Mouse (Mus musculus) C2C12 (cell line): ENCODE data around the gene Slc16a10.

Experiments
- CTCF ChIP-seq: IDR thresholded peaks from one replicate; pipeline ENCODE4 v1.5.1; 2011; ENCODE audit not compliant: control insufficient read depth, insufficient read depth, insufficient read length
- MYOG ChIP-seq: IDR thresholded peaks from one replicate; pipeline ENCODE4 v1.6.1; 2011; ENCODE audit not compliant: control insufficient read depth, insufficient read length; ENCODE audit errors: extremely low read depth
- USF1 ChIP-seq: IDR thresholded peaks from one replicate; pipeline ENCODE4 v1.6.1; 2011; ENCODE audit warnings: low read depth, mild to moderate bottlenecking, control low read depth, moderate library complexity

DNA sequence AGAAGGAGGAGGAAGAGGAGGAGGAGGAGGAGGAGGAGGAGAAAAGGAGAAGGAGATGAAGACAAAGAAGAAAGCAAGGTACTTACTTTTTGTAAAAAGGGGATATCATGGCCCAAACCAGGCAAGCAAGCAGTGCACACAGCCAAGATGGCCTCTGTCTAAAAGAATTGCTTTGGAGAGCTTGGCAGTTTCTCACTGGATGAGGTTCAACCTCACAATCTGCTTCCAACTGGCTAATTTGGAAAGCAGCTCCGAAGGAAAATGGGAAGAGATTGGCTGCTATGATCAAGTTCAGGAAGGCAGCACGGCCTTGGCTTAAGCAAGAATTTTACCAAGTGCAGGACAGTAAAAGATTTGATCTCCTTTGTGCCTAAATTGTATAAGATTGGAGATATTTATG is 112.4 kb downstream of the Slc16a10 start:
- TF ChIP-seq CTCF, result no peak
- TF ChIP-seq MYOG, result no peak
- TF ChIP-seq USF1, result no peak
